Mouse (Mus musculus) lung, embryonic 14.5 days (tissue): ENCODE data around the gene Sart3. TPM values are rescaled to one million over a fixed set of nuclear protein-coding genes. Genes with fewer than 3 reads are reported as not detected.

ENCODE experiments used
- ATAC-seq: fragments of 200-750 bp; cut with Nextera tagmentation; 2 replicates; pipeline ENCODE4 v1.8.0; 2017; ENCODE audit warnings: mild to moderate bottlenecking, moderate TSS enrichment, moderate library complexity; ENCODE audit not compliant: insufficient read depth
- DNase-seq: peaks from one replicate; pipeline ENCODE4 v3.0.0-alpha.2; 2015
- H3K27ac ChIP-seq: fragments of 300-500 bp; sonication (generic); 2 replicates; pipeline ENCODE4 v1.5.1; 2014; ENCODE audit warnings: low read depth, mild to moderate bottlenecking, moderate library complexity
- H3K27me3 ChIP-seq: fragments of 300-500 bp; sonication (generic); 2 replicates; pipeline ENCODE4 v1.6.1; 2014; ENCODE audit warnings: low read length, control low read depth; ENCODE audit not compliant: insufficient read depth
- H3K36me3 ChIP-seq: fragments of 300-500 bp; sonication (generic); 2 replicates; pipeline ENCODE4 v1.6.1; 2014; ENCODE audit warnings: control low read depth; ENCODE audit not compliant: insufficient read depth
- H3K4me1 ChIP-seq: fragments of 300-500 bp; sonication (generic); 2 replicates; pipeline ENCODE4 v1.6.1; 2014; ENCODE audit warnings: antibody characterized with exemption, control low read depth; ENCODE audit not compliant: insufficient read depth
- H3K4me2 ChIP-seq: fragments of 300-500 bp; sonication (generic); 2 replicates; pipeline ENCODE4 v1.6.1; 2014; ENCODE audit warnings: mild to moderate bottlenecking
- H3K4me3 ChIP-seq: fragments of 300-500 bp; sonication (generic); 2 replicates; pipeline ENCODE4 v1.5.1; 2014; ENCODE audit warnings: low read depth, low read length
- H3K9ac ChIP-seq: fragments of 300-500 bp; sonication (generic); 2 replicates; pipeline ENCODE4 v1.6.1; 2014
- H3K9me3 ChIP-seq: fragments of 300-500 bp; sonication (generic); 2 replicates; pipeline ENCODE4 v1.6.1; 2016; ENCODE audit warnings: low read depth, low read length, control low read depth
- CTCF ChIP-seq: IDR thresholded peaks from 2 replicates; pipeline ENCODE4 v1.5.1; 2016; ENCODE audit warnings: antibody characterized with exemption, low read depth
- WGBS: fragments of 180-500 bp; shearing (Covaris S2); extraction: QIAGEN DNeasy Blood & Tissue Kit; methylation state at CpG from one replicate; pipeline ENCODE4 v1.1.7; 2014; 5-methylcytosine and 5-hydroxymethylcytosine counted together
- polyA plus RNA-seq: library from polyadenylated mRNA; unstranded; fragments of >200 nt; fragmentation: Nextera tagmentation; extraction: Ambion mirVana; gene quantifications from 2 replicates; pipeline ENCODE4 v1.2.1, GENCODE M21; 2014

Gene Sart3
- polyA plus RNA-seq, 1 experiment from 2014 or later, result 63.1 TPM

DNA sequence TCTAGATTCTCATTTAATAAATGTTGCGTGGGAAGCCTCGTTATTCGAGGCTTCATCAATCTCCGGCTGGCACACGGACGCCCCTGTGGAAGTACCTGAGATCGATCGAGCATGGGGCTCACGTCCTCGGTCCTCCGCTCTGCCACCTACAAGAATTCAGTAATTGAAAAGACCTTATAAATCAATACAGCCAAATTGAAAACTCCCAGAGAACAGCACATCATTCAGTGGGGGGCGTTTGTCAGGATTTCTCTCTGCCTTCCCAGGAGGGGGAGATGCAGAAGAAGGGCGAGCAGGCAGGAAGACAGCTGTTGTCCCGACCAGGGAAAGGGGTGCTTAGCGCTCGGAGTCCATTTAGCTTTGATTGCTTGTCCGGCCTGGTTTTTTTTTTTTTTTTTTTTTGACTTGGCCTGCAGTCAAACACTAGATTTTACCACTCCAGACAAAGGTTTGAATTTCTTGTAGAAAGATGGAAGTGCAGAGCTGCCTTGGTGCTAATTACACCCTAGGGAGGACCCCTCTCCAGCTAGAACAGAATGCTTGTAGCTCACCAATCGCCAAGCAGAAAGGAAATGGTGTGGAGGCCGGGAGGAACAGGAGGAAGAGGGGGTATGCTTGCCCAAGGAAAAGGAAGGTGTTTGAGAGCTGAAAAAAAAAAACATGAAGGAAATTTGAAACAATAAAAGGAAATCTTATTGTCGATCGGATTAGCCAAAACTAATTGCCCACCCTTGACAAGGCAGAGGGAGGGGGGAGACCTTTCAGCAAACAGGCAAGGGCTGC, 68.3 kb downstream of the Sart3 start:
- H3K27ac ChIP-seq, result no peak overlapping the region
- no peak overlapping the region for H3K4me2 ChIP-seq
- no peaks in the 10 kb centered on the region for H3K27me3 ChIP-seq
- DNase-seq (peak; percentile 47), ATAC-seq (no peak)
- no peak for TF ChIP-seq CTCF
- 44% methylated on average over 21 of the region's 21 CpGs for WGBS
- no peaks in the 10 kb centered on the region for H3K4me1 ChIP-seq
- H3K36me3 ChIP-seq, result no peaks in the 10 kb centered on the region
- H3K9ac ChIP-seq, result no peak overlapping the region
- no peak overlapping the region for H3K4me3 ChIP-seq
- no peaks in the 10 kb centered on the region for H3K9me3 ChIP-seq

DNA sequence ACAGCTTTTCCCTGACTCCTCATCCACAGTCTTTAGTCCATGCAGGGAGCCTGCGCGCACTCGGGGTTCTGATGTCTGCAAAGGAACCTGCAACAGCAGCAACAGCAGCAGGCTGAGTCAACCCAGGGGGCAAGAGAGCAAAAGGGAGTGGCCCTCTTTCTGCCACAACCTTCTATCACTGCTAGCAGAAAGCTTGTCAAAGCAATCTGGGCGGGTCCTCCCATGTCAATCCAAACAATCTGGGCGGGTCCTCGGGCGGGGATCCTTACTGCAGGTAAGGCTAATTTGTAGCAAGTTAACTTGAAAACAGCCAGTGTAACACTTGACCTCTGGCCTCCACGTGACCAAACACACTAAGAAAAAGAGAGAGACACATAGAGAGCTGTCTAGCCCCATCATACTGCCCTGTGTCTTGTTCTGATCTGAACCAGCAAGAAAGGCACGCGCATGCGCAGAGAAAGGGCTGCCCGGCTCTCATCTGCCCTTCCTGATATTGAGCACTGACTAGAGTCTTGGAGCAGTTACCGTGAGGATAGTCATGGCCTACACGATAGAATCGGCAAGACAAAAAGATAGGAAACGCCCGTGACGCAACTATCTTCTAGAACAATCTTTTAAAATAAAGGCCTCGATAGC, 71.8 kb downstream of the Sart3 start:
- H3K4me1 ChIP-seq, result no peaks in the 10 kb centered on the region
- H3K9ac ChIP-seq, result no peak overlapping the region
- no peak overlapping the region for H3K27ac ChIP-seq
- H3K4me2 ChIP-seq, result no peak overlapping the region
- no peak overlapping the region for H3K4me3 ChIP-seq
- no peak for TF ChIP-seq CTCF
- H3K27me3 ChIP-seq, result no peaks in the 10 kb centered on the region
- ATAC-seq (no peak), DNase-seq (no peak)
- WGBS, result 71% methylated on average over 19 of the region's 19 CpGs
- no peaks in the 10 kb centered on the region for H3K36me3 ChIP-seq
- no peaks in the 10 kb centered on the region for H3K9me3 ChIP-seq

DNA sequence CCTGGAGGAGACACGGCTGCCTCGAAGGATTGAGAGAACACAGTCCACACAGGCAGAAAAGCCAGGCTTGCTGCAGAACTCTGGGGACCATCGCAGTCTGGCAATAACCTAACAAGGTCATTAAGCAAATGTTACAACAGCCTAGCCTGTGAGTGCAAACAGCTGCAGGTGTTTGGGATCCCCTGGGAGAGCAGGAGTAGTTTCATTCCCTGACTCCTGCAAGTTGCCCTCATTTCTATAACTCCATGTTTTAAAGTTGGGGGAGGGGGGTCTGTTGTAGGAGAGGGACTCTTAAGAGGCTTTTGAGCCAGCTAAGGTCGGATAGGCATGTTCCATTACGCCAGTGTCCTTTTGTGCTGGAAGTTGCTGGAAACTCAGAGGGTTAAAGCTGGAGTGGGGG, 77.9 kb downstream of the Sart3 start:
- DNase-seq, result no peak
- no peak for TF ChIP-seq CTCF

DNA sequence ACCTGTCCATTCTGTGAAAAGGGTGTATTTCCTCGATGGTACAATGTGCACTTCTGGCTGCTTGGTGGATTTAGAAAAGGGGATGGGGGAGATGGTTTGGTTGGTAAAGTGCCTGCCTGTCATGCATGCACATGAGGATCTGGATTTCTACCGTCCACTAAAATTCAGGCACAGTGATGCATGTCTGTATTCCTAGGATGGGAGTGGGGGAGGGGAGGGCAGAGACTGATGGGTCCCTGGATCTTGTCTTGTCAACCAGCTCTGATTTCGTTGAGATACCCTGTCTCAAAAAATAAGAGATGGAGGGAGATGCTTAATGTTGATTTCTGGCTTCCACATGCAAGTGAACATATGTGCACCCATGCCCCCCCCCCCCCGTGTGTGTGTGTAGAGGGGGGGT, 78.3 kb downstream of the Sart3 start:
- Histone ChIP-seq H3K4me2 (no peak overlapping the region), H3K9ac (no peak overlapping the region), H3K27ac (no peak overlapping the region), H3K9me3 (no peaks in the 10 kb centered on the region), H3K36me3 (no peaks in the 10 kb centered on the region), H3K4me1 (0 out of 2 replicates have a peak, but pooled peaks cover 4% of the 10 kb centered on the region), H3K27me3 (no peaks in the 10 kb centered on the region), H3K4me3 (no peak overlapping the region)
- no peak for TF ChIP-seq CTCF
- ATAC-seq, result no peak
- WGBS, result 53% methylated on average over 4 of the region's 4 CpGs
- no peak for DNase-seq

More for the DNA sequence above, 77.9 kb downstream of the Sart3 start:
- H3K27ac ChIP-seq, result no peak overlapping the region
- WGBS, result 42% methylated on average over 5 of the region's 5 CpGs
- no peak overlapping the region for H3K4me3 ChIP-seq
- H3K4me2 ChIP-seq, result no peak overlapping the region
- no peak for ATAC-seq
- no peak overlapping the region for H3K9ac ChIP-seq
- H3K4me1 ChIP-seq, result 0 out of 2 replicates have a peak, but pooled peaks cover 4% of the 10 kb centered on the region
- H3K27me3 ChIP-seq, result no peaks in the 10 kb centered on the region
- no peaks in the 10 kb centered on the region for H3K9me3 ChIP-seq
- H3K36me3 ChIP-seq, result no peaks in the 10 kb centered on the region

DNA sequence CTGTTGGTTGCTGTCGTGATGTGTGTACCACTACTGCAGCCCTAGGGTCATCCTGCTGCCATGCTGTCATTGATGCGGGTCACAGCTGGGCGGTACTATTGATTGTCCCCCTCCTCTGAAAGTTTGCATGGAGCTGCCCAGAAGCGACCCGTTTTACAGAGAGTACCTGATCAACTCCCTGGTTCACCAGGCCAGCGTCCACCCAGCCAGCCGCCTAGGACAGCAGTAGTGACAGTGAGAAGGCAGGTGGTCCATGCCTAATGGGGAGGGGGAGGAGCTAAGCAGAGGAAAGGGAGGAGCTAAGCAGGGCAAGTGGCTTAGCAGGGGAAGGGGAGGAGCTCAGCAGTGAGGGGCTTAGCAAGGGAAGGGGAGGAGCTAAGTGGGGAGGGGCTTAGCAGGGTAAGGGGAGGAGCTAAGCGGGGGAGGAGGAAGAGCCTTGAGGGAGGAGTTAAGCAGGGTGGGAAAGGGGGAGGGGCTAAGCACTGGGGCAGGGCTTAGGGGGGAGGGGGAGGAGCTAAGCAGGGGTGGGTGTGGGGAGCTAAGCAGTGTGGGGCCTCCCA, 79.0 kb downstream of the Sart3 start:
- no peaks in the 10 kb centered on the region for H3K9me3 ChIP-seq
- ATAC-seq, result no peak

More for the DNA sequence above, 79.0 kb downstream of the Sart3 start:
- no peak for DNase-seq
- Histone ChIP-seq H3K4me2 (no peak overlapping the region), H3K9ac (no peak overlapping the region), H3K27me3 (no peaks in the 10 kb centered on the region), H3K36me3 (no peaks in the 10 kb centered on the region), H3K4me3 (no peak overlapping the region), H3K4me1 (0 out of 2 replicates have a peak, but pooled peaks cover 4% of the 10 kb centered on the region), H3K27ac (no peak overlapping the region)
- 86% methylated on average over 8 of the region's 8 CpGs for WGBS
- TF ChIP-seq CTCF, result no peak

Other genes with a start within 250 kb of the Sart3 start
- gene Cmklr1, start 122.1 kb downstream of the Sart3 start, polyA plus RNA-seq, result 8.3 and 11.1 TPM in 2 replicates
- gene 1700069L16Rik, start 47.7 kb downstream of the Sart3 start, polyA plus RNA-seq, result 0.38 TPM in 1 of 2 replicates, not detected in the other
- 3.6 and 4.3 TPM in 2 replicates for gene Ficd, start 36.7 kb downstream of the Sart3 start, polyA plus RNA-seq
- gene Iscu, start 238 bp upstream of the Sart3 start, polyA plus RNA-seq, result 112 and 116 TPM in 2 replicates
- 23.0 and 23.6 TPM in 2 replicates for gene Tmem119, start 28.0 kb upstream of the Sart3 start, polyA plus RNA-seq
- gene Selplg, start 60.1 kb upstream of the Sart3 start, polyA plus RNA-seq, result 2.9 and 3.4 TPM in 2 replicates
- 151 and 165 TPM in 2 replicates for gene Coro1c, start 136.2 kb upstream of the Sart3 start, polyA plus RNA-seq
- gene Ssh1, start 221.4 kb upstream of the Sart3 start, polyA plus RNA-seq, result 25.0 and 29.9 TPM in 2 replicates
- gene Dao, start 231.2 kb upstream of the Sart3 start, polyA plus RNA-seq, result not detected in 2 replicates